Mouse (Mus musculus): Measurements from ENCODE around the gene Ssh2.

DNA sequence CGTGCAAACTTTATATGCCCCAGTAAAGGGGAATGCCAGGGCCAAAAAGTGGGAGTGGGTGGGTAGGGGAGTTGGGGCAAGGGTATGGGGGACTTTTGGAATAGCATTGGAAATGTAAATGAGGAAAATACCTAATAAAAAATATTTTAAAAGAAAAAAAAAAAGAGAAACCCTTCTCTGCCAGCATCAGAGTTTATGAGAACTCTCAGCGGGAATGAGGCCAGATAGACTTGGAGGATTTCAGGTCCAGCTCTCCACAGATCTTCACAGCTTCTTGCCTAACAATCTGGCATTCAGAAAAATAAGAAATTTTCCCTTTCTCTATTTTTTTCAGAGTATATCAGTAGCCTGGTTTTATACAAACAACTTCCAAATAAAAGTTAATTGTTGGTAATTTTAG lies 220.9 kb downstream of the Ssh2 start:
- TF ChIP-seq HCFC1 (IDR thresholded peaks at IDR 0.05; ENCODE audit: borderline replicate concordance, insufficient read depth, low read length) (no peak), ZC3H11A (IDR thresholded peaks at IDR 0.05; ENCODE audit: borderline replicate concordance, low read depth, low read length) (no peak), CHD2 (IDR thresholded peaks at IDR 0.05; ENCODE audit: low read depth, low read length) (no peak), MAFK (IDR thresholded peaks at IDR 0.05; ENCODE audit: insufficient read depth, low read depth, low read length) (no peak), ZNF384 (IDR thresholded peaks at IDR 0.05; ENCODE audit: low read depth, low read length) (no peak)

Measured in ES-E14 (cell line).